Comparison of ENCODE assay signal across 8 mouse cellular contexts in genomic region chr4:46533934-46534720, GRCm38 (mm10). TPM values are rescaled to one million over a fixed set of nuclear protein-coding genes. Genes with fewer than 3 reads are reported as not detected.
A peak's percentile ranks its signal among the peaks of the same experiment; 100 is the strongest.
DNase-seq lines count a peak whose midpoint lies in the region; ATAC-seq and TF ChIP-seq lines count a peak whose summit lies in the region.

No protein-coding gene starts in this region.

- H3K4me1 ChIP-seq in hindbrain, embryonic 15.5 days (replicated peaks) = peaks cover 24% of the 10 kb centered on the region
- no peaks in the 10 kb centered on the region for H3K4me1 ChIP-seq in lung, adult 2 months (ENCODE audit: control insufficient read depth, insufficient read depth, low read length)

- DNase-seq in adrenal gland, adult (ENCODE audit: inconsistent age in 2 of 2, low spot score in 1 of 2) = peak; percentile 31 to 50
- DNase-seq in adrenal gland, postnatal 4 days (ENCODE audit: low spot score in 2 of 2) = no peak
- DNase-seq in lung, adult 2 months = no peak
- DNase-seq in adipocyte (ENCODE audit: low spot score) = no peak
- no peak for DNase-seq in layer of hippocampus, adult 2 months (ENCODE audit: low spot score in 2 of 2)

- H3K4me3 ChIP-seq in hindbrain, embryonic 15.5 days = peak overlapping the region; percentile 24
- H3K4me3 ChIP-seq in lung, adult 2 months (replicated peaks; ENCODE audit: extremely low read depth, low read depth, low read length) = peak overlapping the region; percentile 3
- H3K4me3 ChIP-seq in layer of hippocampus, adult 2 months = no peak overlapping the region; the same call in 1 of the 2 replicates

- H3K36me3 ChIP-seq in hindbrain, embryonic 15.5 days = no peaks in the 10 kb centered on the region

- peak overlapping the region; percentile 4; the same call in 1 of the 2 replicates for H3K9ac ChIP-seq in hindbrain, embryonic 15.5 days

- peak overlapping the region; percentile 58 for H3K4me2 ChIP-seq in hindbrain, embryonic 15.5 days

- ATAC-seq in common myeloid progenitor, adult 5-6 weeks (replicated peaks; ENCODE audit: low read depth, poor library complexity, severe bottlenecking) = 0 out of 2 replicates have a peak, but pooled peaks have one; percentile 13
- ATAC-seq in hindbrain, embryonic 15.5 days (ENCODE audit: low FRiP score, low read depth) = peak; percentile 52; the same call in 1 of the 2 replicates
- 0 out of 2 replicates have a peak, but pooled peaks have one; percentile 5 for ATAC-seq in neutrophil, adult 5-6 weeks (ENCODE audit: extremely low read depth, insufficient number of reproducible peaks, low FRiP score, poor library complexity, severe bottlenecking)

- H3K27ac ChIP-seq in hindbrain, embryonic 15.5 days (replicated peaks) = no peak overlapping the region; the same call in 1 of the 2 replicates
- no peak overlapping the region for H3K27ac ChIP-seq in layer of hippocampus, adult 2 months

- no peak for TF ChIP-seq CTCF in lung, adult 2 months (IDR thresholded peaks at IDR 0.05; ENCODE audit: insufficient read depth, low read length)
- TF ChIP-seq CTCF in layer of hippocampus, adult 2 months (conservative IDR thresholded peaks at IDR 0.05) = no peak

- 13% methylated on average over 29 of the region's 29 CpGs for WGBS in hindbrain, embryonic 15.5 days
- 13% methylated on average over 29 of the region's 29 CpGs for WGBS in lung, adult 2 months

- TF ChIP-seq POLR2A in lung, adult 2 months (IDR thresholded peaks at IDR 0.05; ENCODE audit: borderline replicate concordance, extremely low read depth, low read depth, low read length) = peak; percentile 22; the same call in 1 of the 2 replicates

- no peaks in the 10 kb centered on the region for H3K9me3 ChIP-seq in hindbrain, embryonic 15.5 days

- H3K27me3 ChIP-seq in hindbrain, embryonic 15.5 days = peaks cover 57% of the 10 kb centered on the region

RNA-seq across cellular contexts. Expression of gene Trim14, which starts 1.8 kb away (rescaled TPM):
- 1 to 10 TPM; 7.2 to 7.5 TPM for total RNA-seq in adrenal gland, postnatal 4 days (2021)
- 24.2 and 28.0 TPM in 2 replicates for total RNA-seq in common myeloid progenitor, adult 5-6 weeks (2017)
- polyA plus RNA-seq in hindbrain, embryonic 15.5 days (2015; fragmentation: Nextera tagmentation; extraction: Ambion mirVana) = 1.2 and 2.4 TPM in 2 replicates
- 14.6 and 24.7 TPM in 2 replicates for polyA plus RNA-seq in lung, adult 2 months (2012; rRNA removed)
- 64.6 and 79.0 TPM in 2 replicates for total RNA-seq in neutrophil, adult 5-6 weeks (2017)
- 1 to 10 TPM in 1 of 2 experiments, under 1 TPM in 1; 0.93 to 1.2 TPM for total RNA-seq in layer of hippocampus, adult 2 months (2021)

RNA-seq across cellular contexts. Expression of gene Nans, which starts 45.1 kb away (rescaled TPM):
- total RNA-seq in adrenal gland, postnatal 4 days (2021) = 10 to 100 TPM; 51.0 to 51.3 TPM
- 57.9 and 65.7 TPM in 2 replicates for total RNA-seq in common myeloid progenitor, adult 5-6 weeks (2017)
- 69.1 and 73.2 TPM in 2 replicates for polyA plus RNA-seq in hindbrain, embryonic 15.5 days (2015; fragmentation: Nextera tagmentation; extraction: Ambion mirVana)
- 20.1 and 21.6 TPM in 2 replicates for polyA plus RNA-seq in lung, adult 2 months (2012; rRNA removed)
- total RNA-seq in neutrophil, adult 5-6 weeks (2017) = 19.1 and 20.1 TPM in 2 replicates
- total RNA-seq in layer of hippocampus, adult 2 months (2021) = 10 to 100 TPM; 17.5 to 20.1 TPM

Comparison
In these comparisons a context has a peak if more than half of its experiments do, and no peak if none do; other contexts are left out.
1. DNase-seq: peak in adrenal gland, adult (2 of 2); none in adrenal gland, postnatal 4 days (0 of 2), lung, adult 2 months (single experiment), adipocyte (single experiment) and layer of hippocampus, adult 2 months (0 of 2).
2. Peak in every context shown above with its lines, with median percentiles within 50 percentile points of each other: ATAC-seq.